9 mouse cellular contexts compared by ENCODE assay signal in the genomic region with DNA sequence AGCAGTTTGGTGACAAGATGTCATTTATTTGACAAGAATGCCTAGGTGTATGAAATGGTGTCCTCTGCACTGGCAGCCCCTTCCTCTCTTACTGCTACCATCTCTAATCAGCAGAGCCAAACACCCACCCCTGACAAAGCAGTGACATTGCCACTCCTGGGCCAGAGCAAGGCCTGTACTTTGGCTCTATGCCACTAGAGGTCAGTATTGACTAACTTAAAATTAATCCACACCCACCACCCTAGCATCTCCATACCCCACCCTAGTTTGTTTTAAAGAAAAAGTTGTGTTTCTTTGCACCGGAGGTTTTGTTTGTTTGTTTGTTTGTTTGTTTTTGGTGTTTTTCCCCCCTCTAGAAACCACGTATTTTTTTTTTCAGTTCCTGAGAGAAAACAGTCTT.
DNase-seq lines count a peak whose midpoint lies in the region; ATAC-seq and TF ChIP-seq lines count a peak whose summit lies in the region.
"Had no signal": no experiment of that assay in that cellular context is flagged by ENCODE, and none has a peak within 500 bp of the region (broad histone marks: within the 10 kb centered on the region; RNA-seq: fewer than 3 reads in every experiment).

No protein-coding gene starts in this region.

- H3K4me2 ChIP-seq in heart, embryonic 11.5 days: no peak overlapping the region
- H3K4me2 ChIP-seq in forebrain, embryonic 14.5 days (ENCODE audit: low read length): no peak overlapping the region
- no peak overlapping the region for H3K4me2 ChIP-seq in neural tube, embryonic 11.5 days (ENCODE audit: low read depth)
- H3K4me2 ChIP-seq: limb, embryonic 15.5 days had no signal

- H3K9ac ChIP-seq in heart, adult 2 months (ENCODE audit: low read depth, low read length): no peak overlapping the region
- no peak overlapping the region for H3K9ac ChIP-seq in heart, embryonic 11.5 days (ENCODE audit: low read depth, low read length)
- H3K9ac ChIP-seq in forebrain, embryonic 14.5 days (ENCODE audit: low read length): no peak overlapping the region
- no peak overlapping the region for H3K9ac ChIP-seq in neural tube, embryonic 11.5 days (ENCODE audit: low read length)
- H3K9ac ChIP-seq: limb, embryonic 15.5 days had no signal

- WGBS in heart, adult 2 months: 6% methylated on average over 2 of the region's 2 CpGs
- 11% methylated on average over 2 of the region's 2 CpGs for WGBS in heart, embryonic 11.5 days (ENCODE audit: insufficient replicate concordance)
- WGBS in forebrain, embryonic 14.5 days: 10% methylated on average over 2 of the region's 2 CpGs
- 10% methylated on average over 2 of the region's 2 CpGs for whole genome bisulfite sequencing in neural tube, embryonic 11.5 days

- H3K4me3 ChIP-seq in heart, adult 2 months: no peak overlapping the region
- H3K4me3 ChIP-seq in heart, embryonic 11.5 days (ENCODE audit: low read depth, low read length): no peak overlapping the region
- no peak overlapping the region for H3K4me3 ChIP-seq in forebrain, embryonic 14.5 days (ENCODE audit: low read depth, low read length)
- H3K4me3 ChIP-seq in neural tube, embryonic 11.5 days (ENCODE audit: low read depth, low read length): no peak overlapping the region
- H3K4me3 ChIP-seq: limb, embryonic 15.5 days had no signal

- H3K27me3 ChIP-seq in heart, adult 2 months (ENCODE audit: control insufficient read depth, insufficient read depth, low read length): no peaks in the 10 kb centered on the region
- no peaks in the 10 kb centered on the region for H3K27me3 ChIP-seq in heart, embryonic 11.5 days (ENCODE audit: control insufficient read depth, insufficient read depth, low read length)
- H3K27me3 ChIP-seq in forebrain, embryonic 14.5 days (replicated peaks; ENCODE audit: control insufficient read depth, insufficient read depth, low read length): no peaks in the 10 kb centered on the region
- no peaks in the 10 kb centered on the region for H3K27me3 ChIP-seq in neural tube, embryonic 11.5 days (ENCODE audit: control insufficient read depth, insufficient read depth, low read length)
- H3K27me3 ChIP-seq: limb, embryonic 15.5 days had no signal

- intact Hi-C loops in heart, adult 2 months (cut with DNase I): no loop called here
- intact Hi-C loops in left cerebral cortex, postnatal 36 days (cut with DNase I): loop anchor here (5.0 kb wide), 2 partner anchors 317 to 1613 kb away; no protein-coding TSS in a partner anchor

- H3K79me2 ChIP-seq in heart, adult 2 months (replicated peaks; ENCODE audit: control insufficient read depth, insufficient read depth, low read length): no peaks in the 10 kb centered on the region

- no peaks in the 10 kb centered on the region for H3K9me3 ChIP-seq in heart, embryonic 11.5 days (replicated peaks; ENCODE audit: control insufficient read depth, low read length)
- no peaks in the 10 kb centered on the region for H3K9me3 ChIP-seq in forebrain, embryonic 14.5 days (replicated peaks; ENCODE audit: control insufficient read depth, low read length)
- H3K9me3 ChIP-seq in neural tube, embryonic 11.5 days (ENCODE audit: control insufficient read depth, low read length): no peaks in the 10 kb centered on the region
- H3K9me3 ChIP-seq: limb, embryonic 15.5 days had no signal

- no peak for TF ChIP-seq EP300 in heart, adult 2 months (IDR thresholded peaks at IDR 0.05; ENCODE audit: insufficient read depth, low read depth, low read length)

- ATAC-seq in heart, embryonic 11.5 days (replicated peaks; ENCODE audit: insufficient number of reproducible peaks, low FRiP score, low TSS enrichment): no peak
- peak; percentile 87 for ATAC-seq in forebrain, embryonic 14.5 days
- ATAC-seq in neural tube, embryonic 11.5 days (ENCODE audit: insufficient read depth, low FRiP score, low TSS enrichment): peak; percentile 84
- ATAC-seq in erythroid progenitor cell, adult 5-6 weeks (replicated peaks; ENCODE audit: low FRiP score, poor library complexity, severe bottlenecking): no peak

- H3K27ac ChIP-seq in heart, adult 2 months: no peak overlapping the region
- no peak overlapping the region for H3K27ac ChIP-seq in heart, embryonic 11.5 days (ENCODE audit: low read depth, low read length)
- H3K27ac ChIP-seq in forebrain, embryonic 14.5 days (ENCODE audit: low read depth, low read length): no peak overlapping the region
- H3K27ac ChIP-seq in neural tube, embryonic 11.5 days (ENCODE audit: low read depth, low read length): no peak overlapping the region
- H3K27ac ChIP-seq: limb, embryonic 15.5 days had no signal

- no peak for TF ChIP-seq POLR2A in heart, adult 2 months (IDR thresholded peaks at IDR 0.05; ENCODE audit: insufficient read depth, low read depth, low read length)

- H3K36me3 ChIP-seq in heart, adult 2 months (ENCODE audit: control insufficient read depth, insufficient read depth, low read length): no peaks in the 10 kb centered on the region
- H3K36me3 ChIP-seq in heart, embryonic 11.5 days (ENCODE audit: control insufficient read depth, insufficient read depth, low read length): no peaks in the 10 kb centered on the region
- no peaks in the 10 kb centered on the region for H3K36me3 ChIP-seq in forebrain, embryonic 14.5 days (ENCODE audit: control insufficient read depth, insufficient read depth, low read length)
- H3K36me3 ChIP-seq in neural tube, embryonic 11.5 days (ENCODE audit: control insufficient read depth, insufficient read depth, low read length): no peaks in the 10 kb centered on the region
- H3K36me3 ChIP-seq: limb, embryonic 15.5 days had no signal

- DNase-seq in heart, adult 2 months: no peak
- peak; percentile 66 for DNase-seq in brain, adult 2 months (ENCODE audit: low read depth, low spot score)
- peak; percentile 87 for DNase-seq in forebrain, embryonic 14.5 days (ENCODE audit: low spot score)
- peak; percentile 8 for DNase-seq in kidney, adult 18-20 months
- DNase-seq in left cerebral cortex, postnatal 36 days (ENCODE audit: low spot score in 2 of 2): peak; percentile 10 to 42
- DNase-seq in neural tube, embryonic 11.5 days (ENCODE audit: low spot score): peak; percentile 50

- H3K4me1 ChIP-seq in heart, adult 2 months (ENCODE audit: control insufficient read depth, insufficient read depth, low read length): no peaks in the 10 kb centered on the region
- no peaks in the 10 kb centered on the region for H3K4me1 ChIP-seq in heart, embryonic 11.5 days (ENCODE audit: control insufficient read depth, insufficient read depth, low read length)
- no peaks in the 10 kb centered on the region for H3K4me1 ChIP-seq in forebrain, embryonic 14.5 days (ENCODE audit: control insufficient read depth, insufficient read depth, low read length)
- no peaks in the 10 kb centered on the region for H3K4me1 ChIP-seq in neural tube, embryonic 11.5 days (ENCODE audit: control insufficient read depth, insufficient read depth, low read length)
- H3K4me1 ChIP-seq: limb, embryonic 15.5 days had no signal

- TF ChIP-seq CTCF in heart, adult 2 months (IDR thresholded peaks at IDR 0.05): peak; percentile 63

Comparison
In these comparisons a context has a peak if more than half of its experiments do, and no peak if none do; other contexts are left out.
1. DNase-seq: peak in brain, adult 2 months (single experiment), forebrain, embryonic 14.5 days (single experiment), kidney, adult 18-20 months (single experiment), left cerebral cortex, postnatal 36 days (2 of 2) and neural tube, embryonic 11.5 days (single experiment); none in heart, adult 2 months (0 of 2).
2. ATAC-seq: peak in forebrain, embryonic 14.5 days (single experiment) and neural tube, embryonic 11.5 days (single experiment); none in heart, embryonic 11.5 days (single experiment) and erythroid progenitor cell, adult 5-6 weeks (single experiment).